Mouse (Mus musculus) embryonic facial prominence, embryonic 13.5 days (tissue): ENCODE measurements around the gene Fam118a. TPM values are rescaled to one million over a fixed set of nuclear protein-coding genes. Genes with fewer than 3 reads are reported as not detected.
A peak's percentile ranks its signal among the peaks of the same experiment; 100 is the strongest.
"Not testable (repeated sequence)": the region's sequence is repeated elsewhere in the genome, so short reads cannot be mapped to it uniquely, and the experiment has no call there.

Experiments used
- ATAC-seq: fragments of 200-750 bp; cut with Nextera tagmentation; 2 replicates; pipeline ENCODE4 v1.8.0; 2017; ENCODE audit warnings: low read depth; ENCODE audit not compliant: insufficient number of reproducible peaks, insufficient read depth, low FRiP score, low TSS enrichment
- H3K27ac ChIP-seq: fragments of 300-500 bp; sonication (generic); 2 replicates; pipeline ENCODE4 v1.5.1; 2015; ENCODE audit warnings: moderate library complexity, mild to moderate bottlenecking, inconsistent platforms
- H3K27me3 ChIP-seq: fragments of 300-500 bp; sonication (generic); 2 replicates; pipeline ENCODE4 v1.6.1; 2015; ENCODE audit warnings: mild to moderate bottlenecking, inconsistent platforms
- H3K36me3 ChIP-seq: fragments of 300-500 bp; sonication (generic); 2 replicates; pipeline ENCODE4 v1.6.1; 2015; ENCODE audit warnings: mild to moderate bottlenecking, inconsistent platforms
- H3K4me1 ChIP-seq: fragments of 300-500 bp; sonication (generic); 2 replicates; pipeline ENCODE4 v1.6.1; 2015; ENCODE audit warnings: inconsistent platforms
- H3K4me2 ChIP-seq: fragments of 300-500 bp; sonication (generic); 2 replicates; pipeline ENCODE4 v1.6.1; 2015; ENCODE audit warnings: moderate library complexity, mild to moderate bottlenecking, inconsistent platforms
- H3K4me3 ChIP-seq: fragments of 300-500 bp; sonication (generic); 2 replicates; pipeline ENCODE4 v1.5.1; 2015; ENCODE audit warnings: mild to moderate bottlenecking, inconsistent platforms
- H3K9ac ChIP-seq: fragments of 300-500 bp; sonication (generic); 2 replicates; pipeline ENCODE4 v1.6.1; 2015; ENCODE audit warnings: mild to moderate bottlenecking, inconsistent platforms
- H3K9me3 ChIP-seq: fragments of 300-500 bp; sonication (generic); 2 replicates; pipeline ENCODE4 v1.6.1; 2016; ENCODE audit warnings: inconsistent platforms
- WGBS: fragments of 180-500 bp; shearing (Covaris S2); methylation state at CpG from one replicate; pipeline ENCODE4 v1.1.7; 2015; ENCODE audit warnings: mixed read lengths; 5-methylcytosine and 5-hydroxymethylcytosine counted together
- polyA plus RNA-seq: library from polyadenylated mRNA; unstranded; fragments of >200 nt; fragmentation: Nextera tagmentation; extraction: Ambion mirVana; gene quantifications from 2 replicates; pipeline ENCODE4 v1.2.1, GENCODE M21; 2015

Gene Fam118a
- polyA plus RNA-seq, 1 experiment from 2014 or later, result 23.6 TPM

DNA sequence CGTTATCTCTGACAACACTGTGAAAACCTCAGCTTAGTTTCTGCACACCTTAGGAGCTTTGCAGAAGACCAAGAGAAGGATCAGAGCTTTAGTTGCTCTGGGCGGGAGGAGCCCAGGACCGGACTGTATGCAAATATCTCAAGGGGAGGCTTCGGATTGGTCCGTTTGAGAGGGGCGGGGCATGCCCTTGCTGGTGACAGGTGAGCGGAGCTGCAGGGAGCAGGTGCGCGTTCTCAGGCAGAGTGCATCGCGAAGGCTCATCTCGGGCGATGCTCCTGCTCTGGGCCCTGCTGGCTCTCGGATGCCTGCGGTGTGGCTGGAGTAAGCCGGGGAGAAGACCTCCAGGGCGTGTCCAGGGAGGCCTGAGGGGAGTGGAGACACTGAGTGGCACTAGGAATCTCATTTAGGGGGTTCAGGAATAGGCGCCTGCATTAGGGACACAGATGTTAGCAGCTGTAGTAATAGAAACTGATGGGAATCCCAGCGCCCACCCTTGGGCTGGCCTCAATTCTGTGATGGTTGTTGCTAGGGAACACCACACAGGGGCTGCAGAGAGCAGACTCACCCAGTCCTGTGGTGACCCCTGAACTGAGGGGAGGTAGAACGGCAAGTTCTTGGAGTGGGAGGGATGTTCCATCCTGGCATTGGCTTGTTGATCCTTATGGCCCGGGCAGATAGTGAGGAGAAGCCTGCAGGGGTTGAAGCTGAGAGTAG, 11.6 kb upstream of the Fam118a start, which contains the start of gene Upk3a:
Upk3a (plus strand) TSS at position 191 of the 714 bp plus-strand sequence.
- no peak for ATAC-seq
- no peak within 1 kb of the TSS for H3K9ac ChIP-seq

DNA sequence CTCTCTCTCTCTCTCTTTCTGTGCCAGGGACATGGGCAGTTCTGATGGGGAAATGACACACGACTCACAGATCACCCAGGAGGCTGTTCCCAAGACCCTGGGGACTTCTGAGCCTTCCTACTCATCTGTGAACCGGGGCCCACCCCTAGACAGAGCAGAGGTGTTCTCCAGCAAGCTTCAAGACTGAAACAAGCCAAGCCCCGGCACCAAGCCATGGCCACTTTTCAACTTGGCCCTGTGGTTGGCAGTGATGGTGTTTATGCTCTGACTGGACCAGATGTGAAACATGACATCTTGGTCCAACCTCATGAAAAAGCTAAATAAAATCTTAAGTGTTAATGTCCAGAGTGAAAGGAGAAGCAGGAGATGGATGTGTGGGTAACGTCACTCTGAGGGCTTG, 6.5 kb upstream of the Fam118a start:
- Histone ChIP-seq H3K4me2 (no peak overlapping the region), H3K9me3 (no peaks in the 10 kb centered on the region), H3K36me3 (no peaks in the 10 kb centered on the region), H3K27me3 (peaks cover 25% of the 10 kb centered on the region), H3K27ac (no peak overlapping the region), H3K9ac (no peak overlapping the region), H3K4me3 (no peak overlapping the region), H3K4me1 (peaks cover 2% of the 10 kb centered on the region; the same call in 1 of the 2 replicates)
- WGBS, result 73% methylated on average over 4 of the region's 4 CpGs
- no peak for ATAC-seq

More for the DNA sequence above, 11.6 kb upstream of the Fam118a start, which contains the start of gene Upk3a:
- Histone ChIP-seq H3K36me3 (no peaks in the 10 kb centered on the region), H3K4me3 (no peak within 1 kb of the TSS), H3K9me3 (no peaks in the 10 kb centered on the region), H3K4me2 (no peak within 1 kb of the TSS), H3K4me1 (peaks cover 14% of the 10 kb centered on the region), H3K27ac (no peak within 1 kb of the TSS), H3K27me3 (peaks cover 41% of the 10 kb centered on the region)
- WGBS, result 8% methylated on average over 21 of the region's 21 CpGs

GRCm38 (mm10) chr15:85026197-85026596, 2.6 kb upstream of the Fam118a start:
- 0 out of 2 replicates have a peak, but pooled peaks cover 3% of the 10 kb centered on the region for H3K27me3 ChIP-seq
- no peaks in the 10 kb centered on the region for H3K36me3 ChIP-seq
- H3K4me2 ChIP-seq, result no peak overlapping the region
- no peaks in the 10 kb centered on the region for H3K4me1 ChIP-seq
- WGBS, result 76% methylated on average over 4 of the region's 4 CpGs
- H3K27ac ChIP-seq, result no peak overlapping the region
- no peak overlapping the region for H3K9ac ChIP-seq
- H3K4me3 ChIP-seq, result no peak overlapping the region
- ATAC-seq, result no peak
- no peaks in the 10 kb centered on the region for H3K9me3 ChIP-seq

DNA sequence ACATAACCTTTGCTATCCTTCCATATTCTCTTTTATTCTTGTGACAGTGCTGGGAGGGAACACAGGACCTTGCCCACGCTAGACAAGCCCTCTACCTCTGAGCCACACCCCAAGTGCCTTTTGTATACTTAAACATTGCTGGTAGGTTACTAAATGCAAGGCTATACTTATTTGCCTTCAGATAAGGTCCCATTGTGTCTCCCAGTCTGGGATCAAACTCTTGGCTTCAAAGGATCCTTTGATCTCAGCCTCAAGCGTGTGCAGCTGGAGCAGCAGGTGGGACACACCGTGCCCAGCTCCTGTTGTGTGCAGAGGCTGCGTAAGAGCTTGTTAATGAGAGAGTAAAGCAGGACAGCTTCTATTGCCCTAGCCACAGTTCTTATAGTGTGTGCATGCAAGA, 1.0 kb upstream of the Fam118a start:
- Histone ChIP-seq H3K27me3 (0 out of 2 replicates have a peak, but pooled peaks cover 3% of the 10 kb centered on the region), H3K27ac (no peak overlapping the region), H3K4me1 (no peaks in the 10 kb centered on the region), H3K4me2 (no peak overlapping the region), H3K36me3 (no peaks in the 10 kb centered on the region), H3K9me3 (no peaks in the 10 kb centered on the region), H3K4me3 (no peak overlapping the region), H3K9ac (no peak overlapping the region)
- no peak for ATAC-seq
- 48% methylated on average over 4 of the region's 4 CpGs for WGBS

GRCm38 (mm10) chr15:85030643-85031042, 1.9 kb downstream of the Fam118a start:
- H3K27me3 ChIP-seq, H3K9ac ChIP-seq, H3K4me2 ChIP-seq, H3K4me3 ChIP-seq, ATAC-seq, H3K36me3 ChIP-seq, H3K4me1 ChIP-seq, H3K27ac ChIP-seq, H3K9me3 ChIP-seq: not testable (repeated sequence)
- 79% methylated on average over 1 of the region's 1 CpGs for WGBS

GRCm38 (mm10) chr15:85031866-85032265, 3.1 kb downstream of the Fam118a start:
- Histone ChIP-seq H3K27me3 (peaks cover 9% of the 10 kb centered on the region; the same call in 1 of the 2 replicates), H3K9ac (no peak overlapping the region), H3K4me2 (no peak overlapping the region), H3K36me3 (no peaks in the 10 kb centered on the region), H3K9me3 (no peaks in the 10 kb centered on the region), H3K4me3 (no peak overlapping the region), H3K27ac (no peak overlapping the region), H3K4me1 (peaks cover 3% of the 10 kb centered on the region; the same call in 1 of the 2 replicates)
- ATAC-seq, result no peak
- WGBS, result 77% methylated on average over 3 of the region's 3 CpGs

- not testable (repeated sequence) for ATAC-seq, H3K9ac ChIP-seq, H3K9me3 ChIP-seq, H3K27me3 ChIP-seq, H3K36me3 ChIP-seq, H3K4me3 ChIP-seq, H3K4me2 ChIP-seq, H3K27ac ChIP-seq
- H3K4me1 ChIP-seq, result peaks cover 15% of the 10 kb centered on the region
- WGBS, result 24% methylated on average over 7 of the region's 7 CpGs
Measured at GRCm38 (mm10) chr15:85033916-85034315, 5.2 kb downstream of the Fam118a start.

DNA sequence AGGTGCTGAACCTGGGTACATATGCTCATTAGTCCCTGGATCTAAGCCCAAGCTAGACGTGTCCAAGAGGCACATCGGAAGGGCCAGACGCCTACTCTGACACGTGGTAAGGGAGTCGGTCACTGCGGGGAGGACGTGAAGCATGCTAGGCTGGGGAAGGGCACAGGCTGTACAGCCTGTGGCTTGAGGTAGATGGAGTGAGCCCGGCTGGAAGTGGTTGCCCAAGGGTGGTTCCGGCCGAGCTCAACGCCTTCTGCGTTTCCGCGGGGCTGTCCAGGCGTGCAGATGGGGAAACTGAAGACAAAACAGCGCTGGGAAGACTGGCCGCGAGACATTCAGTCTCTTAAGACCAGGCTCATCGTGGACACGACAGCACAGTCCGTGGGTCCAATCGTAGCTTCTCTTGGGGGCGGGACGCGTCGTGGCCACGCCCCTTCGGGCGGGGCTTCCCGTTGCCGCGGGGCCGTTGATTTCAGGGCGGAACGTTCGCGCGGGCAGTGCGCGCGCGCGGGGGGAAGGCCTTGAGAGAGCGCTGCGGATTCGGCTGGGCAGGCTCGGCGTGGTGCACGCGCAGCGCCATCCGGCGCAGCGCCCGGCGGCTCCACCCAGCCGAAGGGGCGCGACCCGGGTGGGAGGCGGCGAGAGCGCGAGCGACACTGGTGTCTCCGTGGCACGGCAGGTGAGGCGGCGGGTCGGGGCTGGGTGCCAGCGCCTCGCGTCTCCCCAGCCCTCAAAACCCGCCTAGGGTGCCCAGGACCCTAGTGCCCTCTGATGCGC, 8.0 kb downstream of the Fam118a start:
- peak overlapping the region; percentile 90 for H3K4me2 ChIP-seq
- no peaks in the 10 kb centered on the region for H3K9me3 ChIP-seq
- H3K4me3 ChIP-seq, result peak overlapping the region; percentile 74
- H3K27ac ChIP-seq, result no peak overlapping the region; the same call in 1 of the 2 replicates
- no peaks in the 10 kb centered on the region for H3K36me3 ChIP-seq
- peak overlapping the region; percentile 88 for H3K9ac ChIP-seq
- peak; percentile 88 for ATAC-seq
- H3K4me1 ChIP-seq, result peaks cover 20% of the 10 kb centered on the region
- H3K27me3 ChIP-seq, result peaks cover 6% of the 10 kb centered on the region; the same call in 1 of the 2 replicates
- under 1% methylated on average over 75 of the region's 75 CpGs for WGBS

DNA sequence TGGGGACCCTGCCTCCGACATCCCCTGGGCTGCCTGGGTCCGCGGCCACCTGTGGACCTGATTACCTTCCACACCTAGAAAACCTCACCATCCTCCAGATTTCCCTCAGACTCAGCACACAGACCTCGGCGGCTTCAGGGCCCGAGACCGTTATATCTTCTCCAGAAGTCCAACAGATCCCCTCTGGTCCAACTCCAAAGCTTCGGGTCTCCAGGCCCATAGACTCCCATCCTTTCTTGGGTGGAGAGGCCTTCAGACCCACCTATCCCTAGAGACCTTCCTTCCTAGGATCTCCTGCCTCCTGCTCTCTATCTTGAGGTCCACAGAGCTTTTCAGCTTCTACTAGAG, 8.6 kb downstream of the Fam118a start:
- H3K4me3 ChIP-seq, result peak overlapping the region; percentile 74
- WGBS, result 5% methylated on average over 8 of the region's 8 CpGs
- peak overlapping the region; percentile 90 for H3K4me2 ChIP-seq
- H3K36me3 ChIP-seq, result no peaks in the 10 kb centered on the region
- no peak overlapping the region; the same call in 1 of the 2 replicates for H3K27ac ChIP-seq
- peaks cover 26% of the 10 kb centered on the region for H3K4me1 ChIP-seq
- H3K9me3 ChIP-seq, result no peaks in the 10 kb centered on the region
- no peak for ATAC-seq
- H3K27me3 ChIP-seq, result peaks cover 6% of the 10 kb centered on the region; the same call in 1 of the 2 replicates
- peak overlapping the region; percentile 88 for H3K9ac ChIP-seq

- 81% methylated on average over 10 of the region's 10 CpGs for WGBS
- no peak for ATAC-seq
- Histone ChIP-seq H3K27me3 (no peaks in the 10 kb centered on the region), H3K27ac (peak overlapping the region; percentile 70), H3K36me3 (peaks cover 12% of the 10 kb centered on the region), H3K4me1 (peaks cover 41% of the 10 kb centered on the region), H3K4me2 (no peak overlapping the region), H3K4me3 (no peak overlapping the region), H3K9ac (no peak overlapping the region), H3K9me3 (no peaks in the 10 kb centered on the region)
Measured at GRCm38 (mm10) chr15:85041546-85042225, 12.9 kb downstream of the Fam118a start.

- Histone ChIP-seq H3K27me3 (no peaks in the 10 kb centered on the region), H3K4me1 (peaks cover 39% of the 10 kb centered on the region), H3K9me3 (no peaks in the 10 kb centered on the region), H3K4me3 (no peak overlapping the region), H3K4me2 (no peak overlapping the region), H3K9ac (no peak overlapping the region), H3K36me3 (peaks cover 19% of the 10 kb centered on the region), H3K27ac (peak overlapping the region; percentile 70)
- WGBS, result 15% methylated on average over 4 of the region's 4 CpGs
- ATAC-seq, result no peak
Measured at GRCm38 (mm10) chr15:85042361-85042954, 13.7 kb downstream of the Fam118a start.
